24 mouse cellular contexts compared by ENCODE assay signal in genomic region chr5:37960216-37960615, GRCm38 (mm10).
DNase-seq lines count a peak whose midpoint lies in the region; ATAC-seq and TF ChIP-seq lines count a peak whose summit lies in the region.
"Had no signal": no experiment of that assay in that cellular context is flagged by ENCODE, and none has a peak within 500 bp of the region (broad histone marks: within the 10 kb centered on the region; RNA-seq: fewer than 3 reads in every experiment).

No protein-coding gene starts in this region.

- H3K4me3 ChIP-seq in kidney, adult 2 months (ENCODE audit: insufficient read depth, low read depth, low read length): no peak overlapping the region
- no peak overlapping the region for H3K4me3 ChIP-seq in kidney, embryonic 15.5 days (replicated peaks)
- H3K4me3 ChIP-seq in hindbrain, embryonic 10.5 days: no peak overlapping the region
- H3K4me3 ChIP-seq: embryonic facial prominence, embryonic 10.5 days; forebrain, embryonic 12.5 days; heart, adult 2 months; liver, embryonic 13.5 days; midbrain, embryonic 10.5 days had no signal

- no peak overlapping the region for H3K4me2 ChIP-seq in kidney, embryonic 15.5 days
- H3K4me2 ChIP-seq: forebrain, embryonic 12.5 days; liver, embryonic 13.5 days had no signal

- H3K9me3 ChIP-seq in kidney, embryonic 15.5 days (replicated peaks): no peaks in the 10 kb centered on the region
- 0 out of 2 replicates have a peak, but pooled peaks cover 3% of the 10 kb centered on the region for H3K9me3 ChIP-seq in hindbrain, embryonic 10.5 days
- H3K9me3 ChIP-seq: forebrain, embryonic 12.5 days; liver, embryonic 13.5 days had no signal

- no peaks in the 10 kb centered on the region for H3K36me3 ChIP-seq in kidney, adult 2 months (ENCODE audit: control insufficient read depth, insufficient read depth, low read length)
- no peaks in the 10 kb centered on the region for H3K36me3 ChIP-seq in kidney, embryonic 15.5 days
- no peaks in the 10 kb centered on the region for H3K36me3 ChIP-seq in hindbrain, embryonic 10.5 days
- H3K36me3 ChIP-seq: embryonic facial prominence, embryonic 10.5 days; forebrain, embryonic 12.5 days; liver, embryonic 13.5 days; midbrain, embryonic 10.5 days had no signal

- no peak for TF ChIP-seq POLR2A in kidney, adult 2 months (IDR thresholded peaks at IDR 0.05; ENCODE audit: low read depth, low read length)

- H3K4me1 ChIP-seq in kidney, adult 2 months (ENCODE audit: control insufficient read depth, insufficient read depth, low read length): no peaks in the 10 kb centered on the region
- no peaks in the 10 kb centered on the region for H3K4me1 ChIP-seq in kidney, embryonic 15.5 days
- H3K4me1 ChIP-seq in hindbrain, embryonic 10.5 days (replicated peaks): peaks cover 15% of the 10 kb centered on the region
- H3K4me1 ChIP-seq: forebrain, embryonic 12.5 days; liver, embryonic 13.5 days had no signal

- TF ChIP-seq CTCF in kidney, adult 2 months (conservative IDR thresholded peaks at IDR 0.05; ENCODE audit: insufficient read depth, insufficient read length, low read depth, low read length): no peak

- 53% methylated on average over 7 of the region's 7 CpGs for WGBS in kidney, adult 2 months
- 67% methylated on average over 7 of the region's 7 CpGs for WGBS in kidney, embryonic 15.5 days
- 88% methylated on average over 7 of the region's 7 CpGs for WGBS in hindbrain, embryonic 10.5 days

- H3K9ac ChIP-seq in kidney, embryonic 15.5 days: no peak overlapping the region
- H3K9ac ChIP-seq: forebrain, embryonic 12.5 days; liver, embryonic 13.5 days had no signal

- no peaks in the 10 kb centered on the region; the same call in 1 of the 2 replicates for H3K27me3 ChIP-seq in kidney, adult 2 months (replicated peaks; ENCODE audit: control insufficient read depth, insufficient read depth, low read length)
- H3K27me3 ChIP-seq in kidney, embryonic 15.5 days: peaks cover 25% of the 10 kb centered on the region; the same call in 1 of the 2 replicates
- peaks cover 26% of the 10 kb centered on the region for H3K27me3 ChIP-seq in hindbrain, embryonic 10.5 days (ENCODE audit: insufficient read depth, poor library complexity, severe bottlenecking)

- DNase-seq in kidney, adult 2 months: peak; percentile 50
- DNase-seq in Muller cell, postnatal 12 days (ENCODE audit: inconsistent ontology term): peak; percentile 84
- peak; percentile 45 to 76 for DNase-seq in lung, adult 18-20 months
- peak; percentile 78 for DNase-seq in lung, postnatal 25 days (ENCODE audit: low spot score)
- no peak for DNase-seq in hindbrain, embryonic 10.5 days (ENCODE audit: low spot score)
- no peak for DNase-seq in cerebellum, postnatal 4 days (ENCODE audit: low spot score in 2 of 2)
- DNase-seq: adrenal gland, adult 8-10 months; cerebellum, adult 18-20 months; cerebellum, postnatal 36 days; gastrocnemius, postnatal 14 days; heart, adult 2 months; heart, postnatal 36 days; kidney, postnatal 4 days; layer of hippocampus, adult 9-11 months; liver, embryonic 13.5 days; thymus, postnatal 4 days had no signal

- no peak for ATAC-seq in kidney, embryonic 15.5 days (replicated peaks; ENCODE audit: low FRiP score)
- no peak for ATAC-seq in CD4-positive, CD25-positive, alpha-beta regulatory T cell, adult 4 months
- ATAC-seq: hindbrain, embryonic 16.5 days; intestine, embryonic 16.5 days had no signal

- H3K27ac ChIP-seq in kidney, adult 2 months (ENCODE audit: insufficient read depth, low read depth, low read length): no peak overlapping the region
- no peak overlapping the region for H3K27ac ChIP-seq in kidney, embryonic 15.5 days
- H3K27ac ChIP-seq in hindbrain, embryonic 10.5 days: no peak overlapping the region
- H3K27ac ChIP-seq: embryonic facial prominence, embryonic 10.5 days; forebrain, embryonic 12.5 days; heart, adult 2 months; liver, embryonic 13.5 days; macrophage; midbrain, embryonic 10.5 days had no signal

Comparison
In these comparisons a context has a peak if more than half of its experiments do, and no peak if none do; other contexts are left out.
1. DNase-seq: peak in kidney, adult 2 months (single experiment), Muller cell, postnatal 12 days (single experiment), lung, adult 18-20 months (2 of 2) and lung, postnatal 25 days (single experiment); none in hindbrain, embryonic 10.5 days (single experiment) and cerebellum, postnatal 4 days (0 of 2).